Mouse (Mus musculus) kidney, embryonic 16.5 days (tissue): ENCODE measurements at regions not wholly inside any gene's neighbourhood (a gene's known extent, or its start where the extent isn't known, plus 50 kb on each side); places are given as distances from the start of the nearest gene placed in this dataset.

Experiments used
- ATAC-seq: fragments of 200-750 bp; cut with Nextera tagmentation; 2 replicates; pipeline ENCODE4 v1.8.0; 2017; ENCODE audit warnings: moderate TSS enrichment; ENCODE audit not compliant: low FRiP score, low TSS enrichment
- H3K27ac ChIP-seq: fragments of 300-500 bp; sonication (generic); 2 replicates; pipeline ENCODE4 v1.5.1; 2014; ENCODE audit warnings: low read length
- H3K27me3 ChIP-seq: fragments of 300-500 bp; sonication (generic); 2 replicates; pipeline ENCODE4 v1.6.1; 2014; ENCODE audit warnings: low read length, control low read depth, mixed read lengths; ENCODE audit not compliant: insufficient read depth
- H3K36me3 ChIP-seq: fragments of 300-500 bp; sonication (generic); 2 replicates; pipeline ENCODE4 v1.6.1; 2014; ENCODE audit warnings: low read length, control low read depth, mixed read lengths; ENCODE audit not compliant: insufficient read depth
- H3K4me1 ChIP-seq: fragments of 300-500 bp; sonication (generic); 2 replicates; pipeline ENCODE4 v1.6.1; 2014; ENCODE audit warnings: low read length, control low read depth, mixed read lengths; ENCODE audit not compliant: insufficient read depth
- H3K4me2 ChIP-seq: fragments of 300-500 bp; sonication (generic); replicated peaks from 2 replicates; pipeline ENCODE4 v1.6.1; 2014; ENCODE audit warnings: low read depth, low read length
- H3K4me3 ChIP-seq: fragments of 300-500 bp; sonication (generic); 2 replicates; pipeline ENCODE4 v1.5.1; 2014; ENCODE audit warnings: mild to moderate bottlenecking, low read length
- H3K9ac ChIP-seq: fragments of 300-500 bp; sonication (generic); replicated peaks from 2 replicates; pipeline ENCODE4 v1.6.1; 2014; ENCODE audit warnings: low read length
- H3K9me3 ChIP-seq: fragments of 300-500 bp; sonication (generic); 2 replicates; pipeline ENCODE4 v1.6.1; 2016; ENCODE audit warnings: low read length, control low read depth
- WGBS: fragments of 180-500 bp; shearing (Covaris S2); extraction: QIAGEN DNeasy Blood & Tissue Kit; methylation state at CpG from one replicate; pipeline ENCODE4 v1.1.7; 2014; 5-methylcytosine and 5-hydroxymethylcytosine counted together

DNA sequence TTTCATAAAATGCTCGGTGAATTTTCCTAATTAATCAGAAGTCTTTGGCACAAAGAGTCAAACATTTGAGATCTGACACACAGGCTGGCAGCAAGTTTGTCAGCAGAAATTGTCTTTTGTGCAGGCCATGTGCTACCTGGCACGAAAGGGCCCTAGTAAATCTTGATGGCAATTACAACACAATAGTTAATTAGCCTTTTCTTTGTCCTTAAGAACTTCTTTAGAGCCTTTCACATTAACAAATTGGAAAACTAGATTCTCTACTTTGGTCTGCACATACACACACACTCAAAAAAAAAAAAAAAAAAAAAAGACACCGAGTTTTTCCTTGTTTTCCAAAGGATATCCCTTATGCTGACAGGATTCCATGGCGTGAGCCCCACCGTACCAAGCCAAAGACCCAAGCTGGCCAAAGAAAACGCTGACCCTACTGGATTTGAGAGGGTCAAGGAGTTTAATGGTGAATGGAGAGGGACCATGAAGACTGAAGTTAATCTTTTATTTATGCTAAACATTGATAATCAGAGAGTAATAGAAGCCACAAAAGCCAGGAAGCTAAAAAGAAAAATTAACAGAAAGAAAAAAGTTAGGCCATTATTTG, 113.2 kb upstream of the Tll1 start:
- Histone ChIP-seq H3K27ac (no peak overlapping the region), H3K4me1 (0 out of 2 replicates have a peak, but pooled peaks cover 3% of the 10 kb centered on the region), H3K9ac (no peak overlapping the region), H3K4me3 (no peak overlapping the region), H3K4me2 (no peak overlapping the region), H3K9me3 (no peaks in the 10 kb centered on the region), H3K27me3 (no peaks in the 10 kb centered on the region), H3K36me3 (no peaks in the 10 kb centered on the region)
- 56% methylated on average over 6 of the region's 6 CpGs for WGBS
- no peak for ATAC-seq

DNA sequence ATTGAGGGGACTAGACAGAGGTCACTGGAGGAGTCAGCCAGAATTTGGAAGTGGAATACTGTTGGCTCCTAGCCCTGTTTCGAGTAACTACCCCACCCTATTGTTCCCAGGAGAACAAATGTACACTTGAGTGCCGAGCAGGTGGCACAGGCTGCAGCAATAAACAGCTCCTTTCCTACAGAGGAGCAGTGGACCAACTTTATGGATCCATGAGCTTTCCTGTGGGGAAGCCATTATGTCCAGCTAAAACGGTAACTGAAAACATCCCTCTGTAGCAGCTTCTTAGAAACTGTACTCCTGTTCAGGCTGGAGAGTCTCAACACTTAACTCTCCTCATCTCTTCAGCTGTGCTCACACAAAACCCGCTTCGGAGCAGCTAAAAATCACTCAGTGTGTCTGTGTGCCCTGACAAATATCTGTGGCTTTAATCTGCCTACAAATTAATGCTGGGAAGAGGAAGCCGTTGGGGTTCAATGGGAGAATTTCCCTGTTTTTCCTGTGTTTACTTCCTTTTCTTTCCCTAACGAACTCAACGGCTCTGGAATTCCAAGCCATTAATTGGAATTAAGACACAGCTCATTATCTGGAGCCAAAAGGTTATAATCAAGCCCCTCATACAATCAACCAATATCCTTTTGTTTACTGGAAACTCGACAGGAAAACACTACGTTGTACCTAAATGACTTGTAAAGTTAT, 112.6 kb upstream of the Tll1 start:
- Histone ChIP-seq H3K9me3 (no peaks in the 10 kb centered on the region), H3K9ac (no peak overlapping the region), H3K4me1 (0 out of 2 replicates have a peak, but pooled peaks cover 3% of the 10 kb centered on the region), H3K27me3 (no peaks in the 10 kb centered on the region), H3K27ac (no peak overlapping the region), H3K4me3 (no peak overlapping the region), H3K36me3 (no peaks in the 10 kb centered on the region), H3K4me2 (no peak overlapping the region)
- 40% methylated on average over 10 of the region's 10 CpGs for WGBS
- no peak for ATAC-seq

DNA sequence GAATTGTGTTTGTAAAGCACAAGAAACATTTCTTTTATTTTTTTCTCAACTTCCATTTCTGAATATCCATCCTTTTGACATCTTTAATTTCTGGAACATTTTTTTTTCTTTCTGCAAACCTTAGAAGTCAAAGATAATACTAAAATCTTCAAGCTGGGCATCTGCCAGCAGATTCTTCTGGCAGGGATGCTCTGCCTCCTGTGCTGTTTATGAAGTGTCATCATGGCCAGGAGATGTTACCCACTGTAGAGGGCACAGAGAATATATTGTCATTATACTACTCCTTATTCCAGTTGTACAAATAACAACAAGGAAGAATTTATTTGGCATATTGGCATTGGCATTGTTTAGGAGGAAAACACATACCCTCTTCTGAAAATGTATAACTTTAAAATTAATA, 111.7 kb upstream of the Tll1 start:
- Histone ChIP-seq H3K4me1 (0 out of 2 replicates have a peak, but pooled peaks cover 3% of the 10 kb centered on the region), H3K36me3 (no peaks in the 10 kb centered on the region), H3K9ac (no peak overlapping the region), H3K4me3 (no peak overlapping the region), H3K27me3 (no peaks in the 10 kb centered on the region), H3K9me3 (no peaks in the 10 kb centered on the region), H3K27ac (no peak overlapping the region), H3K4me2 (no peak overlapping the region)
- ATAC-seq, result no peak

DNA sequence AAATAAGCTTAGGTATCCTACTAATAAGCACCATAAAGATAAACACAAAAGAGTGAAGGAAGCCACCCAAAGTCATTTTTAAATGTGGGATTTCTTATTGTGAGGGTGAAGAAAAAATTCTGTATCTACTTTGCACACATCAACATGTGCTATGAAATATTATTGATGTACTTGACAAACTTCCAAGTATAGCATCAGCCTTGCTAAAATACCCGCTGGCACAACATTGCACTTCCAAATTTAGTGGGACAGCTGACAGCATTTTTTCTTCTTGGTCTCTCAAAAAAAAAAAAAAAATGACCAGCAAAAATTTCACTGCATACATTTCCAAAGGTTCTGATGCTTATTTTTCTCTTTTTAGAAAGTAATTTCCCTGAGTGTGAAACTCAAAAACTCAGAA, 101.9 kb upstream of the Tll1 start:
- H3K9me3 ChIP-seq, result no peaks in the 10 kb centered on the region
- whole genome bisulfite sequencing, result 78% methylated on average over 1 of the region's 1 CpGs

DNA sequence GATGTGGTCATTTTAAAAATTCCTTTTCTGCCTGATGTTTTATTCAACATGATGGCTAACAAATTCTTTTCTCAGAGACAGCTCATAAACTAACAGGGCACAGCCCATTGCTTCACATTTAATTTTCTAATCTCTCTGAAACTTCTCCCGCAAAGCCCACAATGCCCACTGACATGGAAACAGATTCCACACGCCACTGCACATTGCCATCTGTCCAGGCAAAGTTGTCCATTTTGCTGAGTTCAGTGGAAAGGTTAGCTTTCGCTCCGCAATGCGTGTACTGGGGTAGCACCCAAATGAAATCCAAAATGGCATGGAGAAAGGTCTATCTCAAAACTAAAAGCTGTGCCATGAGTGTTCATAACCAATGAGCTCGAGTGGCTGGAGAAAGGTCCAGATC, 76.7 kb upstream of the Tll1 start:
- Histone ChIP-seq H3K36me3 (no peaks in the 10 kb centered on the region), H3K27me3 (no peaks in the 10 kb centered on the region), H3K4me3 (no peak overlapping the region), H3K9me3 (no peaks in the 10 kb centered on the region), H3K9ac (no peak overlapping the region), H3K4me2 (no peak overlapping the region), H3K4me1 (no peaks in the 10 kb centered on the region), H3K27ac (no peak overlapping the region)
- no peak for ATAC-seq
- WGBS, result 92% methylated on average over 6 of the region's 6 CpGs

More for the DNA sequence above, 101.9 kb upstream of the Tll1 start:
- H3K36me3 ChIP-seq, result no peaks in the 10 kb centered on the region
- H3K27me3 ChIP-seq, result no peaks in the 10 kb centered on the region
- H3K4me3 ChIP-seq, result no peak overlapping the region
- no peak for ATAC-seq
- no peak overlapping the region for H3K9ac ChIP-seq
- H3K4me1 ChIP-seq, result no peaks in the 10 kb centered on the region
- no peak overlapping the region for H3K27ac ChIP-seq
- no peak overlapping the region for H3K4me2 ChIP-seq

DNA sequence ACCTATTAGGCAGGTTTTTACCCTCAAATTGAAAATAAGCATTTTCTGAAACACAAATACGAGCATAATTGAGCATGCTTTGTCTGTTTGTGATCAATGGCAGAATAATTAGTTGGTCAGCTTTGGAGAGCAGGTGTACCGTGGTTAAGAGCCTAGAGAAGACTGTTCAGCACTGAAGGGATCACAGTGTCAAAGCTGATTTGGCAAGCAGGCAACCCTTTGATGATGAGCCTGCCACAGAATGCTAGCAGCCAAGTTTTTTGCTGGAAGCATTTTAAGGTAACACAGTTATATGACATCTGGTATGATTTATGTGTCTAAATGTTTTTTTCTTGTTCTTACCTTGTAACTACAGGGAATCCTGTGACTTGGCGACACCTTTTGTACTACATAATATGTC, 75.5 kb upstream of the Tll1 start:
- Histone ChIP-seq H3K4me2 (no peak overlapping the region), H3K27ac (no peak overlapping the region), H3K9me3 (no peaks in the 10 kb centered on the region), H3K4me3 (no peak overlapping the region), H3K9ac (no peak overlapping the region), H3K36me3 (no peaks in the 10 kb centered on the region), H3K27me3 (no peaks in the 10 kb centered on the region), H3K4me1 (no peaks in the 10 kb centered on the region)
- WGBS, result 75% methylated on average over 3 of the region's 3 CpGs
- ATAC-seq, result no peak

DNA sequence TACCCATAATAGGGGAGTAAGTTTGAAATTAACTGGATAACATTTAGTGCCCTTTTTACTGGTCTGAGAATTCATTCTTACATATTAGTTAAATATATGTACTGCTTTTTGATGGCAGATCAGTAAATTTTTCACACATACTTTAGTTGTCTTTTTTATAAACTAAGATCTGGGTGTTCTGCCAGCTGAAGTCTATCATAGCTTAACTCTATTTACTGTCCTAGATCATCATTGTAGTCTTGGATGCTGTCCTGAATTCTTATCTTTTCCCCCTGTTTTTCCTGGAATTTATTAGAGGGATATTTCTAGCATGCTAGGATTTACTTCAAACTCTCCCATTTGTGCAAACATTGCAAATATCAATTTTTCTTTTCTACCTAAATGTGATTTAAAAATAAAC, 74.3 kb upstream of the Tll1 start:
- Histone ChIP-seq H3K27ac (no peak overlapping the region), H3K4me2 (no peak overlapping the region), H3K4me1 (no peaks in the 10 kb centered on the region), H3K36me3 (no peaks in the 10 kb centered on the region), H3K9me3 (no peaks in the 10 kb centered on the region), H3K4me3 (no peak overlapping the region), H3K27me3 (no peaks in the 10 kb centered on the region), H3K9ac (no peak overlapping the region)
- no peak for ATAC-seq

DNA sequence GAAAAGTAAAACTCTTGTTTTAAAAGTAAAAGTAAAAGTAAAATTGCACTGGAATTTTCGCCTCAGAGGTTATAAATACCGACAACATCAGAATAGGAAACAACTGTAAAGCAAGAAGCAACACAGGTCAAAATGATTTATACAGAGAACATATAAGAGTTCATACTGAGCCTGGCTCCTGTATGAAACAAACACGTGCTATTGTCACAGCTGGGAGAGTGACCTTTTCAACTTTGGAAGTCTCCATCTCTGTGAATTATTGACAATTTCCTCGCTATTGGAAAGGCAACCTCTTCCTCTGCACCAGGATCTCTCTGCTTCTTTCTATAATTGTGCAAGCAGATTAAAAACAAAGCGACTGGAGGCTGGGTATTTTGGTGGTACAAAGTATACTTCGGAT, 70.0 kb upstream of the Tll1 start:
- Histone ChIP-seq H3K4me2 (no peak overlapping the region), H3K9me3 (no peaks in the 10 kb centered on the region), H3K4me1 (no peaks in the 10 kb centered on the region), H3K9ac (no peak overlapping the region), H3K27me3 (no peaks in the 10 kb centered on the region), H3K36me3 (no peaks in the 10 kb centered on the region), H3K4me3 (no peak overlapping the region), H3K27ac (no peak overlapping the region)
- peak; percentile 69; the same call in 1 of the 2 replicates for ATAC-seq
- WGBS, result 39% methylated on average over 6 of the region's 6 CpGs

DNA sequence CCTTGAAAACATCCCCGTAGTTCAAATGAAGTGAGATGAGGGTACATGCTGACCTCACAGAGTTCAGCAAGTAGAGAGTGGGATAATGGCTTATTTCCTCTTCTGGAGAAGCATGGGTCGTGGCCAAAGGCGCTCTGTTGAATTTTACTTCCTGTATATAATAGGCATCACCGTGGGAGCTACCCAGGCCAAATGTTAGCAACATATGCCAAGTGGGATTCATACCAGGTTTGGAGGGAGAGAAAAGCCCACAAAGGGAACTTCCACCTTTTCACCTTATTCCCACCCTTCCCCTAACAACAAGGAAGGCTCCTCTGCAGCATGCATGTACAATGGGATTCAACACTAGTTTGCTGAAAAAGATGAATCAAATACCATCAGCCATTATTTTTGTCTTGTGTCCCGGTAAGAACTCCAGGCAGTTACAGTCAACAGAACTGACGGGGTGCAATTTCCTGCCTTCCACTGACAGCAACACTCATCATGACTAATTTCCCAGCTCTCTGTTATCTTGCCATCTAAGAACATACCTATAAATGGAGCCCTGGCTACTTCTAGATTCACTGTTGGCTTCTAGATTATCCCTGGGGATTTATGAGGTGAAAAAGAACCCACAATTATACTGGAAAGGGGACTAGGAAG, 59.4 kb upstream of the Tll1 start:
- Histone ChIP-seq H3K4me3 (no peak overlapping the region), H3K4me1 (no peaks in the 10 kb centered on the region), H3K27me3 (no peaks in the 10 kb centered on the region), H3K9me3 (no peaks in the 10 kb centered on the region), H3K36me3 (no peaks in the 10 kb centered on the region), H3K4me2 (no peak overlapping the region), H3K27ac (no peak overlapping the region), H3K9ac (no peak overlapping the region)
- 63% methylated on average over 6 of the region's 6 CpGs for WGBS
- no peak for ATAC-seq
